Mouse (Mus musculus): ENCODE data around the gene Mpv17l2.
A peak's percentile ranks its signal among the peaks of the same experiment; 100 is the strongest.

Mpv17l2 gene

GRCm38 (mm10) chr8:70718297-70718696 lies 42.4 kb downstream of the Mpv17l2 start, which contains the start of gene Gm3336:
Gene Gm3336 (plus strand): TSS chr8:70718543.
- peak; percentile 66 for DNase-seq

GRCm38 (mm10) chr8:70716521-70717400 lies 44.0 kb downstream of the Mpv17l2 start:
- no peak for DNase-seq

DNA sequence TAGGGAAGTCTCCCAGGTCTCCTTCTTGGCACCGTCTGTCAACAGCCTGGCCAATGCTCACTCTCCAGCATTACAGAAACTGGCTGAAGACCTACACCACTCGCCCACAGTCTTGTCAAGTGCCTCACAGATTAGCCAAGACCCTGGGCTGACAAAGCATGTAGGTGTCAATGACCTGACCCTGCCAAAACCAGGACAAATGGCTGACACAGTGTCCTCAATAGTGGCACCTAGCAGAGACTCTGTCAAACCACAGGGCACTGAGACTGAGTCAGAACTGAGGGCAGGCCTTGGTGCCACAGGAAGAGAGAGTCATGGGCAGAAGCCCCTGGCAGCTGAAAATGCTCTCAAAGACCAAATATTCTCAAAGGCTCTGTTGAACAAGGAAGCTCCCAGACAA lies 45.7 kb downstream of the Mpv17l2 start:
- no peak for DNase-seq

DNA sequence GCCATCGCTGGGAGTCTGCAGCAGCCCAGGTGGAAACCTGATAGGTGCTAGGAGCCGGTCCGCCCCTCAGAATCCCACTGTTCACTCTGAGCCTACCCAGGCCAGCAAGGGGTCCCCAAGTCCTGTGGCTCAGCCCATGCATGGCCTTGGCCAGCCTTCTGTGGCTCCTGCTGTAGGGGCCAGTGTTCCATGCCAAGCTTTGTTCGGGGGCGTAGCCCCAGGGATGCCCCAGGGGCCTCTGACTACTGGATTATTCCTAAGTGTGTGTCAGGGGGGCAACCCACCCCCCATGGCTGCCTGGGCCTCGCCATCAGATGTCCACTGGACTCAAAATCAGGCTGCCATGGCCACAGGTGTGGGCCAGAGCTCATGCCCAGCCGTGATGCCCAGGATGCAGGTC lies 46.8 kb downstream of the Mpv17l2 start:
- no peak for DNase-seq

GRCm38 (mm10) chr8:70711041-70711440 lies 49.7 kb downstream of the Mpv17l2 start:
- no peak for DNase-seq

- DNase-seq = no peak
Measured at GRCm38 (mm10) chr8:70710296-70710695, 50.5 kb downstream of the Mpv17l2 start.

- no peak for DNase-seq
Measured at GRCm38 (mm10) chr8:70709794-70710193, 51.0 kb downstream of the Mpv17l2 start.

Data from right cerebral cortex, postnatal 25 days (tissue).